Mouse (Mus musculus): ENCODE data around the gene Ripor2. TPM values are rescaled to one million over a fixed set of nuclear protein-coding genes. Genes with fewer than 3 reads are reported as not detected.
A peak's percentile ranks its signal among the peaks of the same experiment; 100 is the strongest.

The Ripor2 gene
- polyA plus RNA-seq, 1 experiment, result 0.03 TPM

GRCm38 (mm10) chr13:24634346-24635120 lies 52.5 kb downstream of the Ripor2 start:
- Histone ChIP-seq H3K9me3 (ENCODE audit: control insufficient read depth, low read length) (no peaks in the 10 kb centered on the region), H3K36me3 (ENCODE audit: control insufficient read depth) (no peaks in the 10 kb centered on the region), H3K4me1 (ENCODE audit: control insufficient read depth) (peaks cover 21% of the 10 kb centered on the region), H3K4me3 (replicated peaks) (no peak overlapping the region), H3K27me3 (ENCODE audit: control insufficient read depth) (peaks cover 68% of the 10 kb centered on the region)
- TF ChIP-seq TAL1 (IDR thresholded peaks at IDR 0.05; ENCODE audit: low read length), result no peak

GRCm38 (mm10) chr13:24638371-24639214 lies 56.6 kb downstream of the Ripor2 start:
- H3K9me3 ChIP-seq (ENCODE audit: control insufficient read depth, low read length), result no peaks in the 10 kb centered on the region
- H3K27me3 ChIP-seq (ENCODE audit: control insufficient read depth), result peaks cover 62% of the 10 kb centered on the region
- peaks cover 8% of the 10 kb centered on the region for H3K4me1 ChIP-seq (ENCODE audit: control insufficient read depth)
- no peak for TF ChIP-seq GATA1 (IDR thresholded peaks at IDR 0.05; ENCODE audit: low read length)
- no peak for TF ChIP-seq TAL1 (IDR thresholded peaks at IDR 0.05; ENCODE audit: low read length)
- peak overlapping the region; percentile 28 for H3K4me3 ChIP-seq (replicated peaks)
- no peaks in the 10 kb centered on the region for H3K36me3 ChIP-seq (ENCODE audit: control insufficient read depth)

- no peak overlapping the region for H3K4me3 ChIP-seq (replicated peaks)
- no peaks in the 10 kb centered on the region for H3K36me3 ChIP-seq (ENCODE audit: control insufficient read depth)
- peaks cover 57% of the 10 kb centered on the region for H3K27me3 ChIP-seq (ENCODE audit: control insufficient read depth)
- no peaks in the 10 kb centered on the region for H3K9me3 ChIP-seq (ENCODE audit: control insufficient read depth, low read length)
- peaks cover 8% of the 10 kb centered on the region for H3K4me1 ChIP-seq (ENCODE audit: control insufficient read depth)
- no peak for TF ChIP-seq TAL1 (IDR thresholded peaks at IDR 0.05; ENCODE audit: low read length)
- TF ChIP-seq GATA1 (IDR thresholded peaks at IDR 0.05; ENCODE audit: low read length), result no peak
Observed at GRCm38 (mm10) chr13:24639215-24640165, 57.5 kb downstream of the Ripor2 start.

GRCm38 (mm10) chr13:24640166-24640560 lies 58.2 kb downstream of the Ripor2 start:
- Histone ChIP-seq H3K36me3 (ENCODE audit: control insufficient read depth) (no peaks in the 10 kb centered on the region), H3K4me3 (replicated peaks) (no peak overlapping the region), H3K9me3 (ENCODE audit: control insufficient read depth, low read length) (no peaks in the 10 kb centered on the region), H3K4me1 (ENCODE audit: control insufficient read depth) (peaks cover 8% of the 10 kb centered on the region), H3K27me3 (ENCODE audit: control insufficient read depth) (peaks cover 52% of the 10 kb centered on the region)
- TF ChIP-seq TAL1 (IDR thresholded peaks at IDR 0.05; ENCODE audit: low read length) (no peak), GATA1 (IDR thresholded peaks at IDR 0.05; ENCODE audit: low read length) (no peak)

GRCm38 (mm10) chr13:24640836-24641385 lies 58.9 kb downstream of the Ripor2 start:
- peaks cover 44% of the 10 kb centered on the region for H3K27me3 ChIP-seq (ENCODE audit: control insufficient read depth)
- H3K4me1 ChIP-seq (ENCODE audit: control insufficient read depth), result peaks cover 8% of the 10 kb centered on the region
- H3K4me3 ChIP-seq (replicated peaks), result no peak overlapping the region
- TF ChIP-seq GATA1 (IDR thresholded peaks at IDR 0.05; ENCODE audit: low read length), result no peak
- no peak for TF ChIP-seq TAL1 (IDR thresholded peaks at IDR 0.05; ENCODE audit: low read length)
- no peaks in the 10 kb centered on the region for H3K36me3 ChIP-seq (ENCODE audit: control insufficient read depth)
- no peaks in the 10 kb centered on the region for H3K9me3 ChIP-seq (ENCODE audit: control insufficient read depth, low read length)

- TF ChIP-seq TAL1 (IDR thresholded peaks at IDR 0.05; ENCODE audit: low read length), result no peak
- no peak for TF ChIP-seq GATA1 (IDR thresholded peaks at IDR 0.05; ENCODE audit: low read length)
- Histone ChIP-seq H3K9me3 (ENCODE audit: control insufficient read depth, low read length) (no peaks in the 10 kb centered on the region), H3K27me3 (ENCODE audit: control insufficient read depth) (peaks cover 38% of the 10 kb centered on the region), H3K36me3 (ENCODE audit: control insufficient read depth) (no peaks in the 10 kb centered on the region), H3K4me3 (replicated peaks) (no peak overlapping the region), H3K4me1 (ENCODE audit: control insufficient read depth) (peaks cover 8% of the 10 kb centered on the region)
Observed at GRCm38 (mm10) chr13:24641491-24642430, 59.8 kb downstream of the Ripor2 start.

GRCm38 (mm10) chr13:24645146-24645545 lies 63.2 kb downstream of the Ripor2 start:
- Histone ChIP-seq H3K4me3 (replicated peaks) (no peak overlapping the region), H3K9me3 (ENCODE audit: control insufficient read depth, low read length) (no peaks in the 10 kb centered on the region), H3K4me1 (ENCODE audit: control insufficient read depth) (no peaks in the 10 kb centered on the region), H3K27me3 (ENCODE audit: control insufficient read depth) (peaks cover 4% of the 10 kb centered on the region), H3K36me3 (ENCODE audit: control insufficient read depth) (no peaks in the 10 kb centered on the region)
- TF ChIP-seq TAL1 (IDR thresholded peaks at IDR 0.05; ENCODE audit: low read length) (no peak), GATA1 (IDR thresholded peaks at IDR 0.05; ENCODE audit: low read length) (no peak)

All from erythroblast, embryonic 14.5 days (primary cell).